Mouse (Mus musculus): Measurements from ENCODE around the gene Ruvbl2. TPM values are rescaled to one million over a fixed set of nuclear protein-coding genes. Genes with fewer than 3 reads are reported as not detected.

Ruvbl2 gene
- polyA plus RNA-seq, 1 experiment from 2014 or later, result 104 TPM

DNA sequence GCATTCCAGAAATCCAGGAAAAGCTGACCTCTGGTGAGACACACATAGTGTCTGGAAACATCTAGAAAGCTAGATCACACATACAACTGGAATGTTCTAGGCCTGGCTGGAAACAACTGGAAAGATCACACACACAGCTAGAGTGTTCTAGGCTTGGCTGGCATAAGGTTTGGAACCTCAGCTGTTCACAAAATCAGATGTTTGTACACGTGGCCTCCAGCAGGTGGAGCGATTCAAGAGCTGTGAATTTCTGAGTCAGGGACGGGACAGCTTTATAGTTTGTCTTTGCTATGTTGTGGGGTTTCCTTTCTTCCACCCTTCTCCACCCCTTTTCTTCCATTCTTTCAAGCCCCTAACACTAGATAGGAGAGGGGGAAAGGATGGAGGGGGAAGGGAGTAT is 39.1 kb upstream of the Ruvbl2 start:
- no peaks in the 10 kb centered on the region for H3K27me3 ChIP-seq (ENCODE audit: control insufficient read depth, insufficient read depth, low read length)
- no peak for ATAC-seq (replicated peaks; ENCODE audit: insufficient number of reproducible peaks, low FRiP score, low TSS enrichment)
- no peaks in the 10 kb centered on the region for H3K9me3 ChIP-seq (replicated peaks; ENCODE audit: control insufficient read depth, low read length)
- H3K36me3 ChIP-seq (ENCODE audit: control insufficient read depth, insufficient read depth, low read length), result no peaks in the 10 kb centered on the region
- H3K4me3 ChIP-seq (ENCODE audit: low read depth, low read length), result no peak overlapping the region
- 24% methylated on average over 3 of the region's 3 CpGs for WGBS (ENCODE audit: insufficient replicate concordance)
- no peak overlapping the region for H3K9ac ChIP-seq (ENCODE audit: low read depth, low read length)
- H3K4me2 ChIP-seq, result no peak overlapping the region
- H3K27ac ChIP-seq (ENCODE audit: low read depth, low read length), result no peak overlapping the region
- H3K4me1 ChIP-seq (ENCODE audit: control insufficient read depth, insufficient read depth, low read length), result no peaks in the 10 kb centered on the region

- no peak for ATAC-seq (replicated peaks; ENCODE audit: insufficient number of reproducible peaks, low FRiP score, low TSS enrichment)
- Histone ChIP-seq H3K4me2 (no peak overlapping the region), H3K27me3 (ENCODE audit: control insufficient read depth, insufficient read depth, low read length) (no peaks in the 10 kb centered on the region), H3K4me3 (ENCODE audit: low read depth, low read length) (no peak overlapping the region), H3K9me3 (replicated peaks; ENCODE audit: control insufficient read depth, low read length) (no peaks in the 10 kb centered on the region), H3K9ac (ENCODE audit: low read depth, low read length) (no peak overlapping the region), H3K4me1 (ENCODE audit: control insufficient read depth, insufficient read depth, low read length) (no peaks in the 10 kb centered on the region), H3K36me3 (ENCODE audit: control insufficient read depth, insufficient read depth, low read length) (no peaks in the 10 kb centered on the region), H3K27ac (ENCODE audit: low read depth, low read length) (no peak overlapping the region)
- WGBS (ENCODE audit: insufficient replicate concordance), result 32% methylated on average over 1 of the region's 1 CpGs
Measured at GRCm38 (mm10) chr7:45476453-45476852, 38.6 kb upstream of the Ruvbl2 start.

- Histone ChIP-seq H3K27ac (ENCODE audit: low read depth, low read length) (peak overlapping the region; percentile 22; the same call in 1 of the 2 replicates), H3K9ac (ENCODE audit: low read depth, low read length) (peak overlapping the region; percentile 54), H3K9me3 (replicated peaks; ENCODE audit: control insufficient read depth, low read length) (no peaks in the 10 kb centered on the region), H3K4me2 (peak overlapping the region; percentile 53), H3K4me3 (ENCODE audit: low read depth, low read length) (peak overlapping the region; percentile 34), H3K4me1 (ENCODE audit: control insufficient read depth, insufficient read depth, low read length) (no peaks in the 10 kb centered on the region), H3K36me3 (ENCODE audit: control insufficient read depth, insufficient read depth, low read length) (no peaks in the 10 kb centered on the region), H3K27me3 (ENCODE audit: control insufficient read depth, insufficient read depth, low read length) (no peaks in the 10 kb centered on the region)
- ATAC-seq (replicated peaks; ENCODE audit: insufficient number of reproducible peaks, low FRiP score, low TSS enrichment), result no peak
- WGBS (ENCODE audit: insufficient replicate concordance), result 57% methylated on average over 16 of the region's 16 CpGs
Measured at GRCm38 (mm10) chr7:45475291-45475969, 37.5 kb upstream of the Ruvbl2 start.

DNA sequence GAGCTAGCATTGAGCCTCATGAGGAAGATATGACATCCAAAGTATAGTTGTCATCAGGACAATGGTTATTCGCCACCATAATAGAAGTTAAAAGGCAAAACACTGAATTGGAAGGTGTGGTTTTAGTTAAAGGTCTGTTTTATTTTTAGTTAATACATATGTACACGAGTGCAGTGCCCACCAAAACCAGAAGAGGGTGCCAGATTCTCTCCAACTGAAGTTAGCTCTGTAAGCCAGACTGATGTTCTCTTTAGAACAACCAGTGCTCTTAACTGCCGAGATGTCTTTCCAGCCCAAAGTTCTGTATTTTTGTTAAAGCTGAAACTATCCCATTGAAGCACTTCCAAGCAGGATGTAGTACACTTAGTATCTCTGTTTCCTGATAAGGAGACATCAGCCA is 33.0 kb upstream of the Ruvbl2 start:
- H3K27me3 ChIP-seq (ENCODE audit: control insufficient read depth, insufficient read depth, low read length), result no peaks in the 10 kb centered on the region
- peaks cover 3% of the 10 kb centered on the region for H3K4me1 ChIP-seq (ENCODE audit: control insufficient read depth, insufficient read depth, low read length)
- no peaks in the 10 kb centered on the region for H3K36me3 ChIP-seq (ENCODE audit: control insufficient read depth, insufficient read depth, low read length)
- no peak overlapping the region for H3K9ac ChIP-seq (ENCODE audit: low read depth, low read length)
- 5% methylated on average over 3 of the region's 3 CpGs for WGBS (ENCODE audit: insufficient replicate concordance)
- no peaks in the 10 kb centered on the region for H3K9me3 ChIP-seq (replicated peaks; ENCODE audit: control insufficient read depth, low read length)
- no peak overlapping the region for H3K4me2 ChIP-seq
- no peak overlapping the region for H3K4me3 ChIP-seq (ENCODE audit: low read depth, low read length)
- H3K27ac ChIP-seq (ENCODE audit: low read depth, low read length), result no peak overlapping the region
- no peak for ATAC-seq (replicated peaks; ENCODE audit: insufficient number of reproducible peaks, low FRiP score, low TSS enrichment)

DNA sequence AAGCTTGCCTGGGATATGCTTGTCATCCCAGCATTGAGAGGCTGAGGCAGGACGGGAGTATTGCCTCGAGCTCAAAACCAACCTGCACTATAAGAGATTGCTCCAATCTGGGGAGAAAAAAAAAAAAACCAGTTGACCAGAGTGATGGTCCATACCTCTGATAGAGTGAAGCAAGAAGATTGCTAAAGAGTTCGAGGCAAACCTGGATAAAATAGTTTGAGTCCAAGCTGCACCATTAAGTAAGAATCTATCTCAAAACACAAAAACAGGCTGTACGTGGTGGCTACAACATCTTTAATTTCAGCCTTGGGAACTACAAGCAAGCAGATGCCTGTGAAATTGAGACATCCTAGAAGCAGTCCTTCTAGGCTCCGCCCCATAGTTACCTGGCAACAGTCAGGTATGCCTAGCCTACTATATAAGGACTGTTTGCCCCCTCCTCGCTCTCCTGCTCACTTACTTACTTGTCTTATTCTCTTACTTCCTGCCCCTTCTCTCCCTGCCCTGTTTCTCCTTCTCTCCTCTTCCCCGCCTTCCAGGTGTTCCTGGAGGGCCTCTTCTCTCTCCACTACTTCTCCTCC is 29.3 kb upstream of the Ruvbl2 start:
- H3K9me3 ChIP-seq (replicated peaks; ENCODE audit: control insufficient read depth, low read length), result no peaks in the 10 kb centered on the region
- peak overlapping the region; percentile 81 for H3K9ac ChIP-seq (ENCODE audit: low read depth, low read length)
- 37% methylated on average over 7 of the region's 7 CpGs for WGBS (ENCODE audit: insufficient replicate concordance)
- H3K4me3 ChIP-seq (ENCODE audit: low read depth, low read length), result peak overlapping the region; percentile 69
- no peak overlapping the region for H3K27ac ChIP-seq (ENCODE audit: low read depth, low read length)
- H3K4me1 ChIP-seq (ENCODE audit: control insufficient read depth, insufficient read depth, low read length), result peaks cover 9% of the 10 kb centered on the region
- H3K4me2 ChIP-seq, result peak overlapping the region; percentile 83
- peaks cover 12% of the 10 kb centered on the region; the same call in 1 of the 2 replicates for H3K36me3 ChIP-seq (ENCODE audit: control insufficient read depth, insufficient read depth, low read length)
- no peaks in the 10 kb centered on the region for H3K27me3 ChIP-seq (ENCODE audit: control insufficient read depth, insufficient read depth, low read length)
- peak; percentile 23 for ATAC-seq (replicated peaks; ENCODE audit: insufficient number of reproducible peaks, low FRiP score, low TSS enrichment)

GRCm38 (mm10) chr7:45466283-45467089 is 28.6 kb upstream of the Ruvbl2 start, which contains the start of gene Bax:
TSS of gene Bax (minus strand) at chr7:45466898.
- WGBS (ENCODE audit: insufficient replicate concordance), result under 1% methylated on average over 58 of the region's 58 CpGs
- ATAC-seq (replicated peaks; ENCODE audit: insufficient number of reproducible peaks, low FRiP score, low TSS enrichment), result peak; percentile 80
- peak within 1 kb of the TSS; percentile 81 for H3K9ac ChIP-seq (ENCODE audit: low read depth, low read length)
- H3K36me3 ChIP-seq (ENCODE audit: control insufficient read depth, insufficient read depth, low read length), result peaks cover 13% of the 10 kb centered on the region; the same call in 1 of the 2 replicates
- H3K4me1 ChIP-seq (ENCODE audit: control insufficient read depth, insufficient read depth, low read length), result peaks cover 9% of the 10 kb centered on the region
- H3K27ac ChIP-seq (ENCODE audit: low read depth, low read length), result peak within 1 kb of the TSS; percentile 37
- peak within 1 kb of the TSS; percentile 69 for H3K4me3 ChIP-seq (ENCODE audit: low read depth, low read length)
- no peaks in the 10 kb centered on the region for H3K27me3 ChIP-seq (ENCODE audit: control insufficient read depth, insufficient read depth, low read length)
- H3K4me2 ChIP-seq, result peak within 1 kb of the TSS; percentile 83
- no peaks in the 10 kb centered on the region for H3K9me3 ChIP-seq (replicated peaks; ENCODE audit: control insufficient read depth, low read length)

GRCm38 (mm10) chr7:45465549-45465948 is 27.7 kb upstream of the Ruvbl2 start:
- Histone ChIP-seq H3K9me3 (replicated peaks; ENCODE audit: control insufficient read depth, low read length) (no peaks in the 10 kb centered on the region), H3K4me1 (ENCODE audit: control insufficient read depth, insufficient read depth, low read length) (peaks cover 15% of the 10 kb centered on the region), H3K27ac (ENCODE audit: low read depth, low read length) (no peak overlapping the region), H3K27me3 (ENCODE audit: control insufficient read depth, insufficient read depth, low read length) (no peaks in the 10 kb centered on the region), H3K4me3 (ENCODE audit: low read depth, low read length) (peak overlapping the region; percentile 69), H3K9ac (ENCODE audit: low read depth, low read length) (no peak overlapping the region; the same call in 1 of the 2 replicates), H3K36me3 (ENCODE audit: control insufficient read depth, insufficient read depth, low read length) (peaks cover 13% of the 10 kb centered on the region; the same call in 1 of the 2 replicates), H3K4me2 (peak overlapping the region; percentile 83)
- ATAC-seq (replicated peaks; ENCODE audit: insufficient number of reproducible peaks, low FRiP score, low TSS enrichment), result no peak
- 74% methylated on average over 9 of the region's 9 CpGs for WGBS (ENCODE audit: insufficient replicate concordance)

- H3K9me3 ChIP-seq (replicated peaks; ENCODE audit: control insufficient read depth, low read length), result no peaks in the 10 kb centered on the region
- no peak for ATAC-seq (replicated peaks; ENCODE audit: insufficient number of reproducible peaks, low FRiP score, low TSS enrichment)
- peaks cover 19% of the 10 kb centered on the region for H3K4me1 ChIP-seq (ENCODE audit: control insufficient read depth, insufficient read depth, low read length)
- WGBS (ENCODE audit: insufficient replicate concordance), result 91% methylated on average over 12 of the region's 12 CpGs
- H3K27ac ChIP-seq (ENCODE audit: low read depth, low read length), result no peak overlapping the region
- 0 out of 2 replicates have a peak overlapping the region, but pooled peaks have one; percentile 69 for H3K4me3 ChIP-seq (ENCODE audit: low read depth, low read length)
- H3K9ac ChIP-seq (ENCODE audit: low read depth, low read length), result no peak overlapping the region
- no peaks in the 10 kb centered on the region for H3K27me3 ChIP-seq (ENCODE audit: control insufficient read depth, insufficient read depth, low read length)
- H3K4me2 ChIP-seq, result no peak overlapping the region
- peaks cover 13% of the 10 kb centered on the region; the same call in 1 of the 2 replicates for H3K36me3 ChIP-seq (ENCODE audit: control insufficient read depth, insufficient read depth, low read length)
Measured at GRCm38 (mm10) chr7:45465112-45465511, 27.2 kb upstream of the Ruvbl2 start.

Data from heart, embryonic 11.5 days (tissue).